Mouse (Mus musculus) naive thymus-derived CD4-positive, alpha-beta T cell, adult 2 months (primary cell): ENCODE measurements at regions not wholly inside any gene's neighbourhood (a gene's known extent, or its start where the extent isn't known, plus 50 kb on each side); places are given as distances from the start of the nearest gene placed in this dataset.
"Not testable (repeated sequence)": the region's sequence is repeated elsewhere in the genome, so short reads cannot be mapped to it uniquely, and the experiment has no call there.

Experiments
- DNase-seq: peaks from one replicate; pipeline ENCODE4 v3.0.0-alpha.2; 2011; ENCODE audit warnings: low read depth

DNA sequence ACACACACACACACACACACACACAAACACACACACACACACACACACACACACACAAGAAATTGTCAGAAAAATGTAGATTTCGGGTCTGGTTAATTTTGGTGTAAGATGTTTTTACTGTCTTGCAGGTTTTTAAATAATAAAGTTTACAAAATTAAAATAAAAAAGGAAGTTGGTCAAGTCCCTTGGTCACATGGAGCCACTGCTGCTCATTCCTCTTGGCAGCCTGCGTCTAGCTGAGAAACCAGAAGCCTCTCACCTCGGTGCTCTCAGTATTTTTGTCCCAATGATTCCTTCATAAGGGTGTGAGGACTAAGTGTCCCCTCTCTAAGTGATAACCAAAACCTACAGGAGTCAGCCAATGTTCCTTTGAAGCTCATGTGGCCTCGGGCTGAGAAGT, 76.8 kb upstream of the Smg1 start:
- DNase-seq, result no peak

DNA sequence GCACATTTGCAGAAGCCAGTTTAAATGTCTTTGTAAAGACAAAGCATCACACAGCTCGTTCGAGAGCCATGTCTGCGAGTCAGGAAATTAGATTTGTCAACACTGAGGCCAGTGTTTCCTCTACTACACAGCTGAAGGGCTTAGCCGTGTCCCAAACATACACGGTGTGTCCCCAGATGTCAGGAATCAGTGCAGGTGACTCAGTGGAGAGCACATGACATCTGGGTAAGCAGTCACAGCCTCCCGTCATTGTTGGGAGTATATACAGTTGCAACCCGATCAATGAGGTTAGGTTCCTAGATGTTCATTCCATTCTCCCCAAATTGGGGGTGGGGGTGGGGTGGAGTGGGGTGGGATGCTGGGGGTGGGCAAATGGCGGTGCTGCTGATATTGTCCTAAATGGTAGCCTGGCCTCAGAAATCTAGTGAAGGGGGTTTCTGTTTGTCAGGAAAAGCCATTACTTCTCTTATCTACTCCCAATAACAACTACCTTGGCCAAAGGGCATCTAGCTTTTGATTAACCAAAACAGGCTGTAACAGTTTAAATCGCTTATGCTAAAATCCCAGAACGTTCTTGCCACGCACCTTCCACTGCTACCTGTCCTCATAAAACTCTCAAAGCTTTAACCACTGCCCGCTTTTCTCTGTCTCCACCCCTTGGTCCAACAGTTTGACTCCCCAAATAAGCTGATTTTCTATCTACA, 75.1 kb upstream of the Smg1 start:
- DNase-seq, result no peak

- DNase-seq, result not testable (repeated sequence)
Measured at GRCm38 (mm10) chr7:118314886-118315285, 71.4 kb upstream of the Smg1 start.

DNA sequence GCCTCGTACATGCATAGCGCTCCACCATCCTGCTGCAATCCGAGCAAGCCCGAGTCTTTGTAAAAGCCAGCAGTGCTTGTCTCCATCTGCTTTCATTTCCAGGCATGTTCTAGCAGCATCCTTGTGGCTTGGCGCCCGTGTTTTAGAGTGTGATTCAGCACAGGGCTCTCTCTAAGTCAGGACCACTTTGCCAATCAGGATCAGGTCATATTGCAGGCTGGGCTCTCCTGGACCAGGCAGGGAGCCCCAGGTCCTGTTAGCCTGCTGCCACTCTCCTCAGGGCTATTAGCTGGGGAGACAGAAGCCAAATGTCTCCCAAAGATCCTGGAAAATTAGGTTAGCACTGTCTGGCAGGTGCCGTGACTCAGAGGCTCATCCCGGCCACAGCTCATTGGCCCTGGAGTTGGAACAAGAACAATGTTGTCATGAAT, 70.8 kb upstream of the Smg1 start:
- DNase-seq, result no peak

DNA sequence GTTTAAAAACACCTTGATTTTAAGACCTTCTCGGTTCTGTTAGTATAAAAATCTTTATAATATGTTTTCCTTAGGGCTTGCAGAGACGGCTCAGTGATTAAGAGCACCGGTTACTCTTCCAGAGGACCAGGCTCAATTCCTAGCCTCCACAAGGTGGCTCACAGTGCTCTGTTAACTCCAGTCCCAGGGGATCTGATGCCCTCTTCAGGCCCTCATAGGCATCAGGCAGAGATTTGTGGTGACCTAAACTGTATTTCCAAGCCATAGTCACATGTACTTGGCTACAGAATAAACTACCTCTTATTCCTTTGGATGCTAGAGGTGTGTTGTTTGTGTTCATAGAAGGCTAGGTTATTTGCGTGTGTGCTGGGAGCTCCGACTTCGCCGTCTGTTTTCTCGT, 70.3 kb upstream of the Smg1 start:
- no peak for DNase-seq

DNA sequence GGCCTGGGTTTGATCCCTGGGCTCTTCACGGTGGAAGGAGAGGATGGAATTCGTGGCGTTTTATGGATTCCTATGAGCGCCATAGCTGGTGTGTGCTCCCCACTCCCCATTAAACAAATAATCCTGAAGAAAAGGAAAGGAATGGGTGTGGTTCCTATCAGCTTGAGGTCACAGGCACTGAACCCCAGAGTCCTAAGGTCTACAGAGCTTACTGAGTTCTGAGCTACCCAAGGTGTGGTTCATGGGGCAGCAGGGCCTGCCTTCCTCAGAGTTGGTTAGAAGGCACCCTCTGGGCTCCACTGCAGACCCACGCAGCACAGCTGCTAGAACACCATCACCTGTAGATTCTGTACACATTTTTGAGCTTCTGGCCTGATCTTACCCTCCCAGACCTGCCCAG, 66.3 kb upstream of the Smg1 start:
- DNase-seq, result no peak

DNA sequence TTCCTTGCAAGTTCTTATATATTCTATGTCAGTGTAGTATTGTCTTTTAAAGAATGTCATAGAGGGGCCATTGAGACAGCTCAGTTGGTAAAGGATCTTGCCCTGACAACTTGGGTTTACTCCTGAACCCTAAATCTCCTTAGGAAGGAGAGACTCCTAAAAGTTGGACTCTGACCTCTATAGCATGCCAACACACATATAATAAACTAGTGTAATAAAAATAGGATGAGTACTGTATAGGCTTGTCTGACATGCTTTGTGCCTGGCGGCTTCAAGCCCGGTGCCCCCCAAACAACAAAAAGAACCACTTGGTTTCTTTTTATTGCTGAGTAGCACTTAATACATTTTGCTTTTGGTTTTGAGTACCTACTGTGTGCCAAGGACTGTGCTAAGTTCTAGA, 65.4 kb upstream of the Smg1 start:
- no peak for DNase-seq

- peak; percentile 92 for DNase-seq
Measured at GRCm38 (mm10) chr7:118304812-118305211, 61.3 kb upstream of the Smg1 start.

GRCm38 (mm10) chr7:118304338-118304737, 60.9 kb upstream of the Smg1 start:
- DNase-seq, result no peak

DNA sequence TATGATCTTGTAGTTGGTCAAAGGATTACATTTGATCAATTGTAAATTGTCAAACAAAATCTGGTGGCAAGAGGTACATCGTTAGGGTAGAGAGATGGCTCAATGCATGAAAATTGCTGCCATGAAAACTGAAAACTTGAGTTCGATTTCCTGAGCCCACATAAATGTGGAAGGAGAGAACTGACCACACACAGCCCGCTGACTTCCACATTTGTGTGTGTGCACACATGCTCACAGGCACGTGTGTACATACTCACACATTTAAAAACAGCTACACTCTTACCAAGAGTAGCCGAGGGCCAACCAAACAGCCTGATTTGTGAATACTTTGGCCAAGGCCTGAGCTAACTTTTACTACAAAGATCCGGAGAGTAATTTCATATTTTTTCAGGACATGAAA, 60.5 kb upstream of the Smg1 start:
- DNase-seq, result no peak

DNA sequence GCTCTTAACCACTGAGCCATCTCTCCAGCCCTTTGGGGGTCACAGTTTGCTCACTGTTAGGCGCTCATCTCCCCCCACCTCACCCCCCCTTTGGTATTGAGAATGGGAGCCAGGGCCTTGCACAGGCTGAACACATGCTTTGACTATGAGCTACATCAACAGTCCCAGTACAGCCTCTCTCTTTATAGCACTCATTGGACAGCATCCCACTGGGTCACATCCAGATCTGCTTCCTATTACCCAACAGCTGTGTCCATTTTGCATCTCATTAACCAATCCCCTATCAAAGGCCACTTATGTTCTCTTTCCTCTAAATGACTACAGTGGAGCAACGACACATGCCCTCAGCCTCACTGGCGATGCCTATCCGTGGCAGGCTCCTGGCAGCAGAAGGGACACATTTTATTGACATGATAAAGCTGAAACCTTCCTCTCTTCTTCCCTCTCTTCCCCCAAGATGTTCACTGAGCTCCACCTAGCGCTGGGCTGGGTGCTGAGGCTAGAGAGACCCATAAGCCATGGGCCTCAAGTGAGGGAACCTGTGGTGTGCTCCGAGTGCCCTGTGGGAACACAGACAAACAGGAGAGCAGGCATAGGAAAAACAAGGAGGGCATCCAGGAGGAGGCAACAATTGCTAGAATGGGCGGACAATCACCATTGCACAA, 57.3 kb upstream of the Smg1 start:
- no peak for DNase-seq

DNA sequence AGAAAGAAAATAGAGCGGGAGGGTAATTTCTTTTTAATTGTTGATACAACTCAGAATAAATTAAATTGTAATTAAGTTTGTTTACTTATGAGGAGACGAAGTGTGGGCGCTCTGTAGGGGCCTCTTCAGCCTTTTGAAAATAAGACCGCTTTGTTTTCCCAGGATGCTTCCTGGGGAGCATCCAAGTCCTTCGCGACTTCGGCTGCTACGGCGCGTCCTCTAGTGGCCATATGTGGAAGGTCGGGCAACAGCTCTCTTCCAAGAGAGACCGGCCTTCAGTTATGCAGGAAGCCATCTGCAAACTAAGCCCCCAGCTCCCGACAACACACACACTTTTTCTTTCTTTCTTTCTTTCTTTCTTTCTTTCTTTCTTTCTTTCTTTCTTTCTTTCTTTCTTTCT, 54.1 kb upstream of the Smg1 start:
- peak; percentile 75 for DNase-seq

- DNase-seq, result no peak
Measured at GRCm38 (mm10) chr7:118296856-118297518, 53.5 kb upstream of the Smg1 start.

GRCm38 (mm10) chr7:118295855-118296254, 52.4 kb upstream of the Smg1 start:
- DNase-seq, result no peak

DNA sequence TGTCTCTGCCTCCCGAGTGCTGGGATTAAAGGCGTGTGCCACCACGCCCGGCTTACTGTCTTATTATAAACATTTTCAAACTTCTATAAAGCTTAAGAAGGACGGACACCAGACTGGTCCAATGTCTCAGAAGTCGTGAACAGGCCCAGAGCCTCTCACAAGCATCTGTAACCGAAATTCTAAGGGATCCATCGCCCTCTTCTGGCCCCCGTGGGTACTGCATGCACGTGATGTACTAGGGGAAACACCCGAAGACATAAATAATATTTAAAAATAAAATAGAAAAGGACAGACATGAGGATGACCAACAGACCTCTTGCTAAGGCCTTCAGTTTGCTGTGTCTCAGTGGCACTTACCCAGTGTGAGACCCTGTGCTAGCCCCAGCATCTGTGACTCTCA, 51.8 kb upstream of the Smg1 start:
- peak; percentile 67 for DNase-seq

GRCm38 (mm10) chr7:118294637-118295036, 51.2 kb upstream of the Smg1 start:
- DNase-seq, result peak; percentile 9
